Mouse (Mus musculus) hindbrain, embryonic 12.5 days (tissue): ENCODE measurements around the gene Ccdc30. TPM values are rescaled to one million over a fixed set of nuclear protein-coding genes. Genes with fewer than 3 reads are reported as not detected.

ENCODE experiments used
- polyA plus RNA-seq: library from polyadenylated mRNA; unstranded; fragments of >200 nt; fragmentation: Nextera tagmentation; extraction: Ambion mirVana; gene quantifications from 2 replicates; pipeline ENCODE4 v1.2.1, GENCODE M21; 2016

The Ccdc30 gene
- polyA plus RNA-seq, 1 experiment from 2014 or later, result 15.7 TPM

Other genes starting within 250 kb of the Ccdc30 start
- 7.3 and 9.7 TPM in 2 replicates for gene Zfp691, start 241.3 kb downstream of the Ccdc30 start, polyA plus RNA-seq
- 7.4 and 7.9 TPM in 2 replicates for gene Ermap, start 225.5 kb downstream of the Ccdc30 start, polyA plus RNA-seq
- 193 and 195 TPM in 2 replicates for gene Svbp, start 220.2 kb downstream of the Ccdc30 start, polyA plus RNA-seq
- 0.28 TPM in 1 of 2 replicates, not detected in the other for gene Tmem269, start 197.3 kb downstream of the Ccdc30 start, polyA plus RNA-seq
- 36.3 and 38.7 TPM in 2 replicates for gene AU022252, start 182.8 kb downstream of the Ccdc30 start, polyA plus RNA-seq
- gene P3h1, start 182.6 kb downstream of the Ccdc30 start, polyA plus RNA-seq, result 23.0 and 24.5 TPM in 2 replicates
- 0.43 and 0.63 TPM in 2 replicates for gene Cldn19, start 160.1 kb downstream of the Ccdc30 start, polyA plus RNA-seq
- gene Ybx1, start 120.9 kb downstream of the Ccdc30 start, polyA plus RNA-seq, result 1,173 and 1,272 TPM in 2 replicates
- 78.4 and 87.1 TPM in 2 replicates for gene Ppih, start 95.0 kb downstream of the Ccdc30 start, polyA plus RNA-seq
- gene Ppcs, start 6.9 kb upstream of the Ccdc30 start, polyA plus RNA-seq, result 24.3 and 24.5 TPM in 2 replicates
- gene Zmynd12, start 7.3 kb upstream of the Ccdc30 start, polyA plus RNA-seq, result 0.23 and 0.55 TPM in 2 replicates
- gene Rimkla, start 77.1 kb upstream of the Ccdc30 start, polyA plus RNA-seq, result 10.6 and 11.1 TPM in 2 replicates
- 27.3 and 29.0 TPM in 2 replicates for gene Foxj3, start 121.5 kb upstream of the Ccdc30 start, polyA plus RNA-seq
- gene Frg2f1, start 124.0 kb upstream of the Ccdc30 start, polyA plus RNA-seq, result 4.5 and 4.8 TPM in 2 replicates
- gene Guca2a, start 222.2 kb upstream of the Ccdc30 start, polyA plus RNA-seq, result not detected in 2 replicates
- gene Guca2b, start 243.4 kb upstream of the Ccdc30 start, polyA plus RNA-seq, result not detected in 2 replicates